Mouse (Mus musculus) spleen, postnatal 10 days (tissue): Measurements from ENCODE around the gene Tyk2.
A peak's percentile ranks its signal among the peaks of the same experiment; 100 is the strongest.

Experiments
- DNase-seq, 2 experiments: peaks; one replicate each; pipeline ENCODE4 v3.0.0; 2021 to 2022; ENCODE audit warnings: low spot score in 2 of 2

Tyk2 gene

DNA sequence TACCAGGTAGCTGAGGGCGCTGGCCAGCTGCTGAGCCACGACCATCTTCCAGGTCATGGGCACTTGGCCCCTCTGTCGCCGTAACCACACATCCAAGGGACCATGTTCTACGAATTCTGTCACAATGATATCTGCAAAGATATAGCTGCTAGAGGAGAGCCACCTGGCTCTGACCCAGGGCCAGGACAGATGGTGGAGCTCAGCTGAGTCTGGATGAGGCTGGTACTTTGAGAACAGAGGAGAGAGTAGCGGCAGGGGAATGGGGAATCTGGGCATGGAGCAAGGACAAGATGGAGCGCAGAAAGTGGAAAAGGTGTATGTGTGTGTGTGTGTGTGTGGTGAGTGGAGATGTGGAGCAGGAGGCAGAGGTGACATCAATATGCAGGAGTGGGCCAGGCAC lies 16.9 kb downstream of the Tyk2 start:
- DNase-seq: no peak

DNA sequence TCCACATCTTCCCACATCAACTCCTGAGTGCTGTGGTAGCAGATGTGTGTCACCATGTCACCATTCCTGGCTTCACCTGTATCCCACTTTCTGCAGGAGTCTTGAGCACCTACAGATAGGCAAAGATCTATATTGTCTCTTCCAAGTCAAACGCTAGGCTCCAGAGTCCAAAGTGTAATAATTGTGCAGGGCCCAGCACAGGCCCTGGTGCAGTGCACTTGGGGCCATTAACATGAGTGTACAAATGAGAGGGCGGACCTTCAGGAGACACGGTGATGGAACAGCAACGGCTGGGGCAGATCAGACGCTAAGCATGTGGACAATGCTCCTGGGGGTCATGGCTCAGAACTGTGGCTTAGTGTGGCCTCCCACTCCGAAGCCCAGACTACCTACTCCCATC lies 17.3 kb downstream of the Tyk2 start:
- no peak for DNase-seq

DNA sequence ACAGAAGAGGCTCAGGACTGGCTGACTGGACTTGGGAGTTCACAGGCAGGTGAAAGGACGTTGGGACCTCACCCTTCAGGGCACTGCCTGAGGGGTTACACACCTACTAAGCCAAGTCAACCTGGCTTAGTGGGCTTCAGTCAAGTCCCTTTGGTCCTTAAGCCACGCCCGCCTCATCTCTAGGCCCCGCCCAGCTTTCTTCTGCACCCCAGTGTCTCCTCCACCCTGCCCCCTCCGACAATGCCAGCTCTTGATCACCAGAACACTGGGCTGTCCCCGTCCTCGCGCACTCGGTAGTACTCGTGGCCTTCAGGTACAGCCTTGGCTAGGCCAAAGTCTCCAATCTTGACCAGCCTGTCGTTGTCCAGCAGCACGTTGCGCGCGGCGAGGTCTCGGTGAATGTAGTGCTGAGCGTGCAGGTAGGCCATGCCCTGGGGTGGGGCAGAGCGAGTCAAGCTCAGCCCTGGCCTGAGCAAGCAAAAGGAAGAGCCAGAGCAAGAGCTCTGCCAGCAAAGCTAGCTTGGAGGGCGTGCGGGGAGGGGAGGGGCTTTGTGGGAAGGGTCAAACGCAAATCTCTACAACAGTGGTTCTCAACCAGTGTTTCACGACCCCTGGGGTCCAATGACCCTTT lies 23.3 kb downstream of the Tyk2 start:
- no peak for DNase-seq

DNA sequence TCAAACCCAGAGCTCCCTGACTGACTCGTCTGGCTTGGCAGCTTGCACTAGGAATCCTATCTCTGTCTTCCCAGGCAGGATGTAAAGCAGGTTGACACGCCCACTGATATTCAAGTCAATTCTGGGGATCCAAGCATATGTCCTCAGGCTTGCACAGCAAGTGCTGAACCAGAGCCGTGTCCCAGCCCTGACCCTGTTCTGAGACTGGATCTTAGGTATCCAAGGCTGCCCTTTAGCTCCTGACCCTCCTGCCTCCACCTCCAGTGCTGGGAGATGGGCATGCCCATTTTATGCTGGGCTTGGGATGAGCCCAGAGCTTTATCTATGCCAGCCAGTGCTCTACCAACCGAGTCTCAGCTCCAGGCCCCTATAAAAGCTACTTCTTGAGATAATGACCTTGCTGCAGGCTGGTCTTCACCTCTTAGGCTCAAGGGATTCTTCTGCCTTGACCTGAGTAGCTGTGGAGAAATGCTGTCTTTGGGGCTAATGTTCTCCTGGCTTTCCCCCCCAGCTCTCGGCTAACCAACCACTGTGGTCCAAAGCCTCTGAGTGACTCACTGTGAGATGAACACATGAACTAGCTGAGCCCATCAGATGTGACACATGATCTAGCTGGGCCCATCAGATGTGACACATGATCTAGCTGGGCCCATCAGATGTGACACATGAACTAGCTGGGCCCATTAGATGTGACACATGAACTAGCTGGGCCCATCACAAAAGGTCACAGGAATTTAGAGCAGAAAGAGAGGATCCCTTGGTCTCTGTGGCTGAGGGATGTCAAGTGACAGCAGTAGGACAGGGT lies 25.1 kb downstream of the Tyk2 start:
- DNase-seq: peak in 1 of 2 experiments; percentile 31

DNA sequence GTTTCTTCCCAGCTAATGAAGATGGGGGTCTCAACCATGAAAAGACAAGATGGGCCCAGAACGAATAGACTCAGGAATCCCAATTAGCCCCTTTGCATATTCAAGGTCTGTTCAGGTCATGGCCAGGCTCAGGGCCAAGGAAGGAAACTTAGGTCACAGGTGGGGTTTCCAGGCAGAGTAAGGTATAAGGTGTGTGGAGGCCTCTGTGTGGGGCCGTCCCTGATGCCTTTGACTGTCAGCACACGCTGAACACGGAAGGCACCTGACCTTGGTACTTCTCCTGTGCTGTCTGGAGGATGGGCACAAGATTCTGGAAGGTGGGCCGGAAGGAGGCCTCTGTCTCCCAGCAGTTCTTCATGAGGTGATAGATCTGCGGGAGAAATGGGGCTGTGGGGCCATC lies 26.2 kb downstream of the Tyk2 start:
- no peak for DNase-seq

DNA sequence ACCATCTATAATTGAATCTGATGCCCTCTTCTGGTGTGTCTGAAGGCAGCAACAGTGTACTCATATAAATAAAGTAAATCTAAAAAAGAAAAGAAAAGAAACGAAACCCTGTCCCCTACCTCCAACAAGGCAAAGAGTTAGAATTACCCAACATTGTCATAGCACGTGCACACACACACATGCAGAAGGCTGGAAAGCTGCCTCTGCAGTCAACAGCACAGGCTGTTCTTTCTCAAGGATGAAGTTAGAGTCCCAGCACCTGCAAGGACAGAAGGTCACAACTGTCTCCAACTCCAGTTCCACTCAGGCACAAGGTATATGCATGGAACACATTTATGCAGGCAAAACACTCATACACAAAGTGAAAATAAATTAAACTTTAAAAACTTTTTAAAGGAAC lies 29.0 kb downstream of the Tyk2 start:
- DNase-seq: no peak

DNA sequence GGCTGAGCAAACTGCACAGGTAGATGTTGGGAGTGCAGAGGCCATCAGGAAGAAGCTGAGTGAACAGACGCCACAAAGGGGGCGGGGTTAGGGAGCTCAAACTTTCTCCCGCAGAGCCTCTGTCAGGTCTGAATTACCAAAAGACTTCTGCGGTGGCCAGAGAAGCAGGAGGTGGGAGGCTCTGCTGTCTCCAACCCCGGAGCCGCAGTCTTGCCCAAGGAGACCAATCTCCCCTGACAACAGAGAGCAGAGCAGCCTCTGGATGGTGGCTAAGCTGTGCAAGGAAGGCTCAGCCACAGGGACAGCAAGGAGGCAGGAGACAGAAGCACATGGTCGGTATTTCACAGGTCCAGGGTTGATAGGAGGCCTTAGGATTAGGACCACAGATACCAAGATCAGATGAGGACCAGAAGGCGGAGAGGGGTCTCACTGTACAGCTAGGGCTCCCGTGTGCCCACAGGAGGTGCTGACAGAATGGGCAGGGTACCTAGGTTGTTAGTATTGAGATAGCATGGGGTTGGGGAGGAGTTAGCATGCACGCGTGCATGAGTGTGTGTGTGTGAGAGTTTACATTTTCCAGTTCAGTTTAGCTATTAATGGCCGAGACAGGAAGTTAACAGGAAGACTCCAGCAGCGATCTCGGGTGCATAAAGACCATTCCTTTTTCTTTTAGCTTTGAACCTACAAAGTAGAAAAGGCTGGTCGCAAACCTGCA lies 30.4 kb downstream of the Tyk2 start:
- DNase-seq: no peak

DNA sequence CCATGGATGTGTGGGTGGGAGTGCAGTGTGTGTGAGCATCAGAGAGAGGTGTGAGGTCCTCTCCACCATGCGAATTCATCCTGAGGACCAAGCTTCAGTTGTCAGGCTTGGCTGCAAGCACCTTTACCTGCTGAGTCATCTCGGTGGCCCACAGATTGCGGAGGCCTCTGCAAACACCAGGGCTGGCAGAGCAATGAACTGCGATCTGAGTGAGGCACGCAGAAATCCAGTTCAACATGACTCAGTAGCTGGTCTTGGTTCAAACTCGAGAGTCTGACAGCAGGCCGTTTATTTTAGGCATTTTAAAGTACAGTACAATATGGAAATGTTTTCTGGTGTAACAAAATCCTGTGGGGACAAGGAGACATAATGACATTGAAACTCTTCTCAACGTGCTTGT lies 33.2 kb downstream of the Tyk2 start:
- no peak for DNase-seq

DNA sequence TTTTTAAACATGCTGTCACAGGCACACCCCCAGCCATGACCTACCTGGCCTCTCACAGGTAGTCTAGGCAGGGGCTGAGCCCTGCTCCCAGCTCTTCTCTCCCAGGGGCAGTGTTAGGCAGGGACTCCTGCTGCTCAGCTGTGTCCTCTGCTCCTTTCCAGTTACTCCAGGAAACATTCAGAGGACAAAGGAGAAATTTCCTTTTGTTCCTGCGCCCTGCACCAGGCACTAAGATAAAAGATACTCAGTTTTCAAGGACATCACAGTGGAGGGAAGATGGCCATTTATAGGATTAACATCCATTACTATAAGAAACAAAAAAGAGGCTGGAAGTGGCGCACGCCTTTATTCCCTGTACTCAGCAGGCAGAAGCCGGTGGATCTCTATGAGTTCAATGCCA lies 35.1 kb downstream of the Tyk2 start:
- no peak for DNase-seq

DNA sequence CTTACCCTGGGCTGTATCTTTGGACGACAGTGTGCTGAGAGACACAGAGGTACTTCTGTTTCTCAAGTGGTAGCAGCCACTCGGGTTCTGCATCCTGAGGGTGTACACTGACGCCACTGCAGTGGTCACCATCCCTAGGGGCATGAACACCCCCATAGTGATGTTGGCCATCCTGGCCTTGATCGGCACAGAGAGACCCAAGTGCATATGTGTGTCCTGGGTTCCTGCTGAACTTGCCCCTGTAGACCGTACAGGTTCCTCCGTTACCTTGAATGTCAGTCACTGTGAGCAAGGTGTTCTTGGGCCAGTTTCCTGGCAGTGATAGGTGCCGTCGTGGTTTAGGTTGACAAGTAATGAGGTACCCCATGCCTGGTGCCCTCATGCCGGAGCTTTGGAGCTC lies 37.6 kb downstream of the Tyk2 start:
- no peak for DNase-seq

DNA sequence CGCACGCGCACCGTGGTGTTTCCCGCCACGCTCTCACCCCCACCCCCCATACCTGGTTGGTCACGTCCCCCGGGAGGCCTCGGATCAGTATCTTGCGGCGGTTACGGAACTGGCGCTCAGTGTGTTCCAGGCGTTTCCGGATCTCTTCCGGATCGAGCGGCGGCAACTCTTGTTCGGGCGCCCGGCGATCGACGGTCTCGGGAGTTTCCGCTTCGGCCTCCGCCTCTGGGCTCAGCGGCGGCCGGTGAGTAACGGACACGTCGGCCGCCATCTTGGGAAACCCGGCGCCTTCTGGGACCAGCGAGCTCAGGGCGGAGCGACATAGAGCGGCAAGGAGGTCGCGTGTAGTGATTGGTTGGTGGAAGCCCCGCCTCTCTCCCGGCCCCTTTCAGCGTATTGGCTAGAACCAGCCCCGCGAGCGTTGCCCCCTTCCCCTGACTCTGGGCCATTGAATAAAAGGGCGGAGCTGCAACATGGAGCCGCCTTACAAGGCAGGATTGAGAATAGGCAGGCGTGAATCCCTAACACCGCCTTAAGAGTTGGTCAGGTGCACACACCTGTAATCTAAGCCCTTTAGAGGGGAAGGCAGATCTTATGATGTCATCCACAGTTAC lies 39.2 kb downstream of the Tyk2 start, which contains the start of the genes Gm38431 and Raver1:
Gene Gm38431, minus strand, starts transcription at position 291 of the 614 bp plus-strand sequence.
Gene Raver1, minus strand, starts transcription at position 302 of the 614 bp plus-strand sequence.
- peak; percentile 91 to 99 for DNase-seq

DNA sequence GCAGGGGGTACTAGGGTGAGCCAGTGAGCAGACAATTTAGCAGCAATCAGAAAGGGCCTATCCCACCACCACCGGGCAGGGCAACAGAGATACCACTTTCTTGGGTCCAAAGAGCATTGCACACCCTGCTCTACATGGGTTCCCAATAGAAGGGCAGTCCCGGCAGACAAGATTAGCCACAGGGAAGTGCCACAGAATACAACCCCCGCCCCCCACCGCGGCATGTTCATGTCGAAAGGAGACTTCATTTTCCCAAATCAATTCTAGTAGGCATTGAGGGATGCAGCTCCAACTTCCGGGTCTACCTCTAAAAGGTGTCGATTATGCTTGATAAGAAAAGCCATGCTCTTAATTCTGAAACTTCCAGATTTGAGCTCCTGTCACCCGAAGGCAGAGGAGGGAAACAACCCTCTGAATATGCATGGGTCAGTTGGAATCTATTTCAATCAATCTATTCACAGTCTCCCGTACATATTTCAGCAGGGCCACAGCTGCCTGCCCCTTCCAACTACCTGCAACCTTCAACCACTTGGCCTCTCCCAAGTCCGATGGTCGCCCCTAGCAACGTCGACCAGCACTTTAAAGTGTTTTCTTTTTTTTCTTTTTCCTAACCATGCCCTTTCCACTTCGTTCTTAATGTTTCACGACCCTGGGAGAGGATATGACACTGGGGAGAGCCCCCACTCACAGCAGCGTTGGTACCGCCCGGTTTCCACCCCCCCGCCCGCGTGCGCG lies 39.9 kb downstream of the Tyk2 start:
- DNase-seq: peak in 1 of 2 experiments; percentile 29

DNA sequence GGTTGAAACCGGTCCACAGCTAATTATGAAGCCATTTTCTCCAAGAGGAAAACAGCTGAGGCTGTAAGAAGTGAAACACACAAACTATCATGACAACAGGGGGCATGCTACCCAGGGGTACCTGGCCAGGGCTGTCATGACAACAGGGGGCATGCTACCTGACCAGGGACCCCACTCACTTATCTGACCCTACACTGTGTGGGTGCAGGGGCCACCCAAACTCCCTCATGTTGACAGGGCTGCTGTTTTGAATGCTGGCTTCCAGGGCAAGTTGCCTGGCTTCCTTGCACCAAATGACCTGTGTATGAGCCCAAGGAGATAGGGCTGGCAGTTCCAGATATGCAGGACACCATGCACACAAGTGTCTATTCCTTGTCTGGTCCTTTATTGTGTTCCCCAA lies 40.5 kb downstream of the Tyk2 start:
- DNase-seq: no peak

DNA sequence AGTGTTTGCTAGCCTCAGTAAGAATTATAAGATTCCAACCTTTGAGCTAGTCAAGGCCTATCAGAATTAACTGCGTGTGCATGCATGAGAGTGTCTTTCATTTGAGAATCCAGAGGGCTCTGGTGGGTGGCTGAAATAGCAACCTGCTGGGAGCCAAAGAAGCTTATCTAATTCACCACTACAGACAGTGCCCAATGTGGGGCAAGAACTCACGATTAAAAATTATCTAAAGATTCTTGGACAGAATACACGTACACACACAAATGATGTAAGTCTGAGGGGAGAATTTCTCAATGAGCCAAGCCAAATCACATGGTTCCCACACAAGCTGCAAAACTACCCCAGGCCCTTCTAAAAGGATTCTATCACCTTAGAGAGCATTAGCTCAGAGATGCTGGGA lies 47.7 kb downstream of the Tyk2 start:
- DNase-seq: no peak

DNA sequence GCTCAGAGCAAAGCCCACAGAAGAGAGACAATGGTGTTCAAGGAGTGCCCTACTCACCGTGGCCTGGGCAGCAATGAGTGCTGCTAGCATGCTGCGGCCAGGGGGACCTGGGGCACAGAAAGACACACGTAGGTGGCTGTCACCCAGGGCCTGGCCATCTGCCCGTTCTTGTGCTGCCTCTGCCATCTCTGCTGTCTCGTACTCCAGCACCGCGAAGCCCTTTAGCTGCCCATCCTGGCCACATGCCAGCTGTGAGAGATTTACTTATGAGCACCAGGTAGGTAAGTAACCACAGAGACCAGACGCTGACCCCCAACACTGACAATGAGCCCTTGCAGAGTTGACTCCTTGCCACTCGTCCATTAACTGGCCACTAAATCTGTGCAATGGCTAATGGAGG lies 49.9 kb downstream of the Tyk2 start:
- DNase-seq: no peak

DNA sequence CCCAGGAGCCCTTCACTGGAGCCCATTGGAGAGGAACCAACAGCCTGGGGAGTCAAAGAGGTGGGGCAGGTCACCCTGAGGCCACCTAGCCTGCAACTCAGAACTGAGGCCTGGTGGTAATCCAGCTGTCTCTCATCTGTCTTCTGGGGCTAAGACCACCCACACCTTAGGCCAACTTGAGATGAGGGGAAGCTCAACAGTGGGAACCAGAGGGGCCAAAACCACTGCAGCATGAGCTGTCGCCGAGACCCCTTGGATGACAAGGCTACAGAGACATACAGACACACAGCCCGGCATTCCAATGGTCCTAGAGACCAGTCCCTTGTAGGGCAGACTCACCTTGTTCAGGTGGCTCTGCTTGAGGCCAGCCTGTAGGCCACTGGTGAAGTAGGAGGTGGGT lies 55.4 kb downstream of the Tyk2 start:
- no peak for DNase-seq

DNA sequence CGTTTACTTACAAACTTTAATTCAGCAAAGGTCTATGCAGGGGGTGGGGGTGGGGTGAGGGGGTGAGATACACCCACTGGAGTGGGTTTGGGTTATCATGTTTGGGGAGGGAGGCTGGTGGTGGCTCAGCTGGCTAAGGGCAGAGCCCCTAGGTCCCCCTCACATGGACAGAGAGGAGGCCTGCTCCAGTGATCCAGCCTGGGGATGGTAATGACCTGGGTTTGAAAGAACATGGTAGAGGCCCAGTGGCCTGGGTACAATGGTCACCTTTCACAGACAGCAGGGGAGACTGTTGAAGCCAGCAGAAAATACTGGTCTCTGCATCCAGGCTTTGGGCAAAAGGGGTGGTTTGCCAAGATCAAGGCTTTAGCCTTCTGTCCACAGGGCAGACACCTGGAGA lies 56.9 kb downstream of the Tyk2 start:
- DNase-seq: no peak

DNA sequence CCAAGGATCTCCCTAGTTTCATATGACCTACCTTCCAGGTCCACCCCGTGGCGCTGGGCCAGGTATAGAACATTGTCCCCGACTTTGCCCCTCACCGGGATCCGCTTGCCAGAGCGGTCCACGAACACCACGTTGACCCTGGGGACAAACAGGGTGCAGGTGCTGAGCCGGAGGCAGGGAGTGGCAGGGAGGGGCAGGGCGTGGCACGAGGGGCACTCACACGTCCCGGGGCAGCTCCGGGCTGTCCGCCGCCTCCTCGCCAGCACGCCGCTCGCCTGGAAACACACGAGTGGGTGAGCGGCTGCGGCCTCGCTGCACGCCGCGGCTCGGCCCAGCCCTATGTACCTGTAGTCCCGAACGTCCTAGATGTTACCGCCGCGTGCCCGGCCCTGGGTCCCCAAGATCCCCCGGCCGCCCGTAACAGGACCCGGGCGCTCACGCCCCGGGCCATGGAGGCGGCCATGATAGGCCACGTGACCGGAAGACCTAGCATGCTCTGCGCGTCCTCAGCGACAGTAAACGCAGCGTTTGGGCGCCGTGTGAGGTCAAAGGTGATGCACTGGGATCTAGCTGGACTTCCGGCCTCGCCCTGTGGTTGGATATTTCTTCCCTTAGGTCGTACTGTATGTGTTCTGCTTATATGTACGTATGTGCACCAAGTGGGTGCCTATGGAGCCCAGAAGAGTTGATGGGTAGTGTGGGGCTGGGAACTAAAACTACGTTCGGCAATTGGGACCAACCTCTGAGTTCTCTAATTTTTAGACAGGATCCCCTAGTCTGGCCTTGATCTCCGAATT lies 57.8 kb downstream of the Tyk2 start, which contains the start of the genes Gm49373 and Fdx1l:
Gene Gm49373, minus strand, starts transcription at position 53 of the 797 bp plus-strand sequence.
Gene Fdx1l, minus strand, starts transcription at position 571 of the 797 bp plus-strand sequence.
- peak; percentile 77 to 89 for DNase-seq

DNA sequence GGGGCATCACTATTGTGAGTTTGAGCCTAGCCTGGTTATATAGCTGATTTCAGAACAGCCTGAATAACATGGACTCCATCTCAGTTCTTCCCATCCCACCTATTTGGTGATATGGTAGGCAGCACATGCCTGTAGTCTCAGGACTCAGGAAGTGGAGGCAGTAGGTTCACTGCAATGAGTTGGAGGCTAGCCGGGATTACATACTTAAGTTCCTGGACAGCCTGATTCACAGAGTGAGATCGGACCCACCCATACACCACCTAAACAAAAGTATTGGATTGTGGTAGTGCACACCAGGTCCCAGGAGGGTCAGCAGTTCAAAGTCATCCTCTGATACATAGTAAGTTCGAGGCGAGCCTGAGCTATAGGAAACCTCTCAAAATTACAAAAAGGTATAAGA lies 58.4 kb downstream of the Tyk2 start:
- no peak for DNase-seq

DNA sequence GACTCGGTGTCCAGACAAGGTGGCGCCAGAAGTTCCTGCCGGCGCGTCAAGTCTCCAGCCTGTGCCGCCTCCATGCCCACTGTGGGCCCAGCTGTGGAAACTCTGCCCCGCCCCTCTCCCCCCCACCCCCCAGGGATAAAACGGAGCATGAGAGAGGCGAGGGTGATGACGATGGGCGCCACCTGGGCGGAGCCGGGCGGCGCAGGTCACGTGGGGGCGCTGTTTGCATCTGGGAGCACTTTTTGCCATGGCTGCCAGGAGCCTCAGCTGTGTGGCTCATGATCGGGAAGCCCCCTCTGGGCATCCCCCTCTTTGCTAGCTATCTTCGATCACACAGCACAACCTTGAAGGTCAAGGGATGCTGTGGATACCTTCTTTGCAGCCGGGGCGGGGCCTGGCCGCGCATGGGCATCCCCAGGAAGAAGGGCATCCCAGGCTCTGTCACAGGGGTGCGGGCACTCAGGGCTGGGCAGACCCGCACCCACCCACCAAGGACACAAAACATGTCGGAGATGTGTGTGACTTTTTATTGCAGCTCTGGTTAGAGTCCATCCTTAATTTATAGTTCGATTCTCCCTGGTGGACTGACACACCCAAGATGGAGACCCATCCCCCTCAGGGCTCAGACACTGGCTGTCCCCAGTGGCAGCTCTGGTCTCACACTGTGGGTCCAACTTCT lies 63.9 kb downstream of the Tyk2 start, which contains the start of gene Zglp1:
Gene Zglp1, minus strand, starts transcription at position 88 of the 679 bp plus-strand sequence.
- DNase-seq: peak in 1 of 2 experiments; percentile 16
